Mouse (Mus musculus) bone marrow, adult 2 months (tissue): ENCODE measurements around the gene Tgfa. TPM values are rescaled to one million over a fixed set of nuclear protein-coding genes. Genes with fewer than 3 reads are reported as not detected.

Experiments used
- H3K27ac ChIP-seq: fragments of 200-500 bp; 2 replicates; pipeline ENCODE4 v1.5.1; 2012; ENCODE audit warnings: low read depth, mild to moderate bottlenecking, control low read depth, inconsistent platforms, low read length; ENCODE audit not compliant: control insufficient read depth, poor library complexity, insufficient read depth
- H3K4me1 ChIP-seq: fragments of 200-500 bp; 2 replicates; pipeline ENCODE4 v1.6.1; 2011; ENCODE audit warnings: low read length; ENCODE audit not compliant: control insufficient read depth, insufficient read depth
- H3K4me3 ChIP-seq: fragments of 200-500 bp; replicated peaks from 2 replicates; pipeline ENCODE3; 2011; ENCODE audit warnings: mild to moderate bottlenecking, low read depth, low read length, control low read depth; ENCODE audit not compliant: control insufficient read depth
- CTCF ChIP-seq: fragments of 200-500 bp; IDR thresholded peaks from 2 replicates; pipeline ENCODE4 v1.5.1; 2011; ENCODE audit warnings: low read length, control low read depth; ENCODE audit not compliant: control insufficient read depth, insufficient read depth
- POLR2A ChIP-seq: fragments of 200-500 bp; IDR thresholded peaks from 2 replicates; pipeline ENCODE4 v1.6.1; 2011; ENCODE audit warnings: low read depth, mild to moderate bottlenecking, control low read depth, low read length, borderline replicate concordance; ENCODE audit not compliant: control insufficient read depth
- WGBS: fragments of 180-500 bp; shearing (Covaris S2); methylation state at CpG from one replicate; pipeline ENCODE4 v1.1.7; 2018; 5-methylcytosine and 5-hydroxymethylcytosine counted together
- polyA plus RNA-seq: library from polyadenylated mRNA; stranded (reverse); fragments of >200 nt; gene quantifications from 2 replicates; pipeline ENCODE4 v1.2.4, GENCODE M21; 2011; ENCODE audit warnings: low replicate concordance; ENCODE audit not compliant: missing spikeins, insufficient read depth, insufficient read length

The Tgfa gene
- polyA plus RNA-seq, 1 experiment: not detected

- 61% methylated on average over 2 of the region's 2 CpGs for WGBS
- Histone ChIP-seq H3K27ac (no peak overlapping the region), H3K4me1 (no peaks in the 10 kb centered on the region), H3K4me3 (no peak overlapping the region)
- no peak for TF ChIP-seq POLR2A
- TF ChIP-seq CTCF: no peak
These were observed 104.4 kb downstream of the Tgfa start for GRCm38 (mm10) chr6:86299381-86299780.

- 66% methylated on average over 4 of the region's 4 CpGs for WGBS
- no peaks in the 10 kb centered on the region for H3K4me1 ChIP-seq
- no peak for TF ChIP-seq POLR2A
- no peak for TF ChIP-seq CTCF
- no peak overlapping the region for H3K4me3 ChIP-seq
- H3K27ac ChIP-seq: no peak overlapping the region
These were observed 110.7 kb downstream of the Tgfa start for GRCm38 (mm10) chr6:86305680-86306079.

- H3K27ac ChIP-seq: no peak overlapping the region
- no peaks in the 10 kb centered on the region for H3K4me1 ChIP-seq
- whole genome bisulfite sequencing: 78% methylated on average over 1 of the region's 1 CpGs
- TF ChIP-seq CTCF (no peak), POLR2A (no peak)
- no peak overlapping the region for H3K4me3 ChIP-seq
These were observed 119.0 kb downstream of the Tgfa start for GRCm38 (mm10) chr6:86314011-86314410.

- Histone ChIP-seq H3K4me1 (no peaks in the 10 kb centered on the region), H3K27ac (no peak overlapping the region), H3K4me3 (no peak overlapping the region)
- 46% methylated on average over 1 of the region's 1 CpGs for WGBS
- TF ChIP-seq POLR2A (no peak), CTCF (no peak)
These were observed 122.0 kb downstream of the Tgfa start for GRCm38 (mm10) chr6:86317066-86317465.

- Histone ChIP-seq H3K27ac (no peak overlapping the region), H3K4me1 (no peaks in the 10 kb centered on the region), H3K4me3 (no peak overlapping the region)
- WGBS: 69% methylated on average over 4 of the region's 4 CpGs
- TF ChIP-seq POLR2A: no peak
- TF ChIP-seq CTCF: no peak
These were observed 123.8 kb downstream of the Tgfa start for GRCm38 (mm10) chr6:86318855-86319254.

- no peak overlapping the region for H3K4me3 ChIP-seq
- WGBS: 75% methylated on average over 5 of the region's 5 CpGs
- TF ChIP-seq CTCF: no peak
- no peak for TF ChIP-seq POLR2A
- H3K27ac ChIP-seq: no peak overlapping the region
- H3K4me1 ChIP-seq: no peaks in the 10 kb centered on the region
These were observed 127.1 kb downstream of the Tgfa start for GRCm38 (mm10) chr6:86322031-86322563.

GRCm38 (mm10) chr6:86322991-86323390 lies 128.0 kb downstream of the Tgfa start:
- TF ChIP-seq POLR2A (no peak), CTCF (no peak)
- Histone ChIP-seq H3K4me1 (no peaks in the 10 kb centered on the region), H3K4me3 (no peak overlapping the region), H3K27ac (no peak overlapping the region)
- 86% methylated on average over 9 of the region's 9 CpGs for WGBS

- Histone ChIP-seq H3K4me1 (no peaks in the 10 kb centered on the region), H3K4me3 (no peak overlapping the region), H3K27ac (no peak overlapping the region)
- TF ChIP-seq CTCF (no peak), POLR2A (no peak)
- WGBS: 85% methylated on average over 3 of the region's 3 CpGs
These were observed 129.4 kb downstream of the Tgfa start for GRCm38 (mm10) chr6:86324400-86324799.

Other genes starting within 250 kb of the Tgfa start
- gene Dusp11, start 233.6 kb upstream of the Tgfa start, polyA plus RNA-seq: 36.6 and 50.6 TPM in 2 replicates
- not detected in 2 replicates for gene Figla, start 179.1 kb upstream of the Tgfa start, polyA plus RNA-seq
- gene Add2, start 166.5 kb upstream of the Tgfa start, polyA plus RNA-seq: 87.6 and 91.8 TPM in 2 replicates
- 7.7 and 24.3 TPM in 2 replicates for gene Fam136a, start 170.4 kb downstream of the Tgfa start, polyA plus RNA-seq
- 224 and 244 TPM in 2 replicates for gene Snrpg, start 176.1 kb downstream of the Tgfa start, polyA plus RNA-seq
- 15.1 and 22.8 TPM in 2 replicates for gene Pcyox1, start 201.9 kb downstream of the Tgfa start, polyA plus RNA-seq
- 15.3 and 28.8 TPM in 2 replicates for gene Tia1, start 209.0 kb downstream of the Tgfa start, polyA plus RNA-seq
- not detected in 2 replicates for gene Gm44790, start 231.4 kb downstream of the Tgfa start, polyA plus RNA-seq
- gene C87436, start 243.2 kb downstream of the Tgfa start, polyA plus RNA-seq: 7.9 and 13.3 TPM in 2 replicates